Mouse (Mus musculus) ZHBTc4 (cell line): ENCODE data around the gene Maneal.

Source experiments
- DNase-seq: peaks from one replicate; pipeline ENCODE4 v3.0.0-alpha.2; 2011; ENCODE audit warnings: low read depth, low spot score

Maneal gene

DNA sequence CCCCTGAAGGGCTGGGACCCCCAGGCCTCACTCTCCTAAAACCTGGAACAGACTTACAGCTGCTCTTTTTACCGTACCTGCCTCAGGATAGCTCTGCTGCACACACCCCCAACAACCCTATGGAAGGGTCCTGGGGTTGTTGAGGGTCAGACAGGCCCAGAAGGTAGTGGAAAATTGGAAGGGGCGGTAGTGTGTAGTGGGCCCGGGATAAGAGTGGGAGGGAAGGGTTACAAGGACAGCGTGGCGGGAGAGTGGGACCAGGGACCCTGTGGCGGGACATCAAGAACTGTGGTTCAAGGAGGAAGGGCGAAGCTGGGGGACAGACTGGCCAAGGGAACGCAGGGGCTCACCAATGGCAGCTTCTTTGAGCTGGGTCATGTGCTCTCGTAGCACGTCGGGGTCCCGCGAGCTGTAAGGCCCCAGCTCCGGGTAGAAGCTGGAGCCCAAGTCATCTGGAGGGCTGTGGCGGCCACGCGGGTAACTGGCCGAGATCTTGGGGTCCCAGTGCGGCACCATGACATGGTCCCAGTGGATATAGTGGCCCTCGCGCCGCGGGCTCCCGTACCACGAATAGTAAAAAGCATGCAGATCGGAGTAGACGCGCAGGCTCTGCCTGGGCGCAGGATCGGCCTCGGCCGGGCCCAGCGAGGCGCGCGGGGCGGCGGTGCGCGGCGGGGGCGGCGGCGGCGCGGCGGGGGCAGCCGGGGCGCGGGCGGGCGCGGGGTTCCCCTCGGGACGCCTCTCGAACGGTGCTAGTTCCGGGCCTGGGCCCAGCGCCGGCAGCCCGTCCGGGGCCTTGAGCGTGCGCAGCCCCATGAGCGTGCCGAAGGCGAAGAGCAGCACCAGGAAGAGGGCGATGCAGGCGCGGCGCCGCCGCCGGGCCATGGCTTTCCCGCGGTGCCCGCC lies at the start of gene Maneal:
Gene Maneal (minus strand): TSS at position 889 of the 906 bp plus-strand sequence.
- no peak for DNase-seq

DNA sequence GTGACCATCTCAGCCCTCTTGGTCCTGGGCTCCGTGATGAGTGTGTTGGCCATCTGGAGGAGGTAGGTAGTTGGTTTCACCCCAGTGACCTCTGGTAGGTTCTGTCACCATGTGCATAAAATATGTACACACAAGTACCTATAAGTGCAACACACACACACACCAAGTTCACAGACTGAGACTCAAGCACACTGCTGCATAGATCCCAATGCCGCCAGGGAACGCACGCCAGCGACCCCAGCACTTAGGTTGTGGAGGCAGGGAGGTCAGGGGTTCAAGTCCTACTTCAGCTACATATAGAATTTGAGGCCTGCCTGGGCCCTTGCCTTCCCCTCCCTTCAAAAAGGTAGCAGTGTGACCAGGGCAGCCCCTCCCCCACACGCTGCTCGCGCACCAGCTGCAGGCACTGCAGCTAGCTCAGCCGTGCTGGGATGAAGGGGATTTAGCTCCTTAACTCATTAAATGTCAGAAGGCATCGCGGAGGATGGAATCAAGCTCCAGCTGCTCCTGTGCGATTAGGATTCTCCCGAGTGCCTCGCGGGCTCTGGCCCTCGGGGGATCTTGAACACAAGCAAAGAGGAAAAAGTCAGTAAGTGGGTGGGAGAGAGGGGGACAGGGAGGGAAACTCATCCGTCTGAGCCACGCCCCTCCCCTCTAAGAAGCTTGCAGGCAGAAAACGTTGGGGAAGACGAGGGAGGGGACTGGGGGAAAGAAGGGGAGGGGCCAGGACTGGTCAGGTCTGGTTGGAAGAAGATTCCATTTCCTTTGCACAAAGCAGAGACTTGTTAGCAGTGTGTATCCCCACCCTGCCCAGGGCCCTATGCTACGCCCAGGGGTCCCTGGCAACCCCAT lies 44.2 kb upstream of the Maneal start:
- DNase-seq = peak; percentile 96

GRCm38 (mm10) chr4:124905417-124905816 lies 43.4 kb upstream of the Maneal start:
- DNase-seq = peak; percentile 62

DNA sequence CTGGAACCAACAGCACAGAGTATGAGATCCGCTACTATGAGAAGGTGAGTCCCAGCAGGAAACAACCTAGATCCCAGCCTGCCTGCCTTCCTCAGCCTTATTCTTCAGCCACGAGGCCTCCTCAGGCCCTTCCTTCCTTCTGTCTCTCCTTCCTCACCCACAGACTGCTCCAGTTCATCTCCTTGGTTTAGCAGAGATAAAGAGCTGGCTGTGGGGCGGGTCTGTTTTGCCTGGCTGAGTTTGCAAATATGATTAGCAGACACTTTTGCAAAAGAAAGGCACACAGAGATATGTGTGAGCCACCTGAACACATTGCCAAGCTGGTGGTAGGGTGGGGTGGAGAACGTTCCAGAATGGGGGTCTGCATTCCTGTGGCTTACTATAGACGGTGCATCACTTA lies 37.9 kb upstream of the Maneal start:
- no peak for DNase-seq

DNA sequence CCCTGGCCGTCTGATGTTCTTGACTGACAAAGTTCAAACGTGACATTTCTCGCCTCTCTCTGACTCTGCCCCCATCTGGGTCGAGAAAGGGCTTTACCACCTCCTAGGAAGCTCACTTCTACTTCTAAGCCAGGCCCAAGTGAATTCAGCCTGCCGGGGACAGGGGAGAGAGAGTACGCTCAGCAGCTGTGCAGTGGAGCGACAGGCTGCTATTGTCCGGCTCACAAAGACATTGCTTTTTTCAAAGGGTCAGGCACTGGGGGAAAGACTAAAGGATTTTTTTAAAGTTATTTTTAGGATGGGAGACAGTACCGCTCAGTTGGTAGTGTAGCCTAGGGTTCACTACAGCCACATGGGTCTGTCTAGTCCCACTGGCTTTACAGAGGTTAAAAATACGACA lies 36.5 kb upstream of the Maneal start:
- no peak for DNase-seq

- DNase-seq = peak; percentile 55
Measured at GRCm38 (mm10) chr4:124894508-124895428, 32.8 kb upstream of the Maneal start.

DNA sequence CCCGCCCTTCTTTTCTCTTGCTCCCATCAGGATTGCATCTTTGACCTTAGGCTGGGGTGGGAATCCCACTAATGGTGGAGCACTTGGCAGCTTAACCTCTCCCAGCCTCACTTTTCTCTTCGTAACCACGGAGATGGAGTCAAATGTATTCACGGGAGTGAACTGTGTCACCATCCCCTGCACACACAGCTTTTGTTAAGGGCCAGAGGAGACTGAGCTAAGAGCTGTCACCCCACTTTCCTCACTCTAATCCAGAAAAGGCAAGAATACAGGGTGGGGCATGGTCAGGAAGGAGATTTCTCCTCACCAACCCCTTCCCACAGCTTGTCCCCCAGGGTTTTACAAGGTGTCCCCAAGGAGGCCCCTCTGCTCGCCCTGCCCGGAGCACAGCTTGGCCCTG lies 31.8 kb upstream of the Maneal start:
- peak; percentile 39 for DNase-seq

DNA sequence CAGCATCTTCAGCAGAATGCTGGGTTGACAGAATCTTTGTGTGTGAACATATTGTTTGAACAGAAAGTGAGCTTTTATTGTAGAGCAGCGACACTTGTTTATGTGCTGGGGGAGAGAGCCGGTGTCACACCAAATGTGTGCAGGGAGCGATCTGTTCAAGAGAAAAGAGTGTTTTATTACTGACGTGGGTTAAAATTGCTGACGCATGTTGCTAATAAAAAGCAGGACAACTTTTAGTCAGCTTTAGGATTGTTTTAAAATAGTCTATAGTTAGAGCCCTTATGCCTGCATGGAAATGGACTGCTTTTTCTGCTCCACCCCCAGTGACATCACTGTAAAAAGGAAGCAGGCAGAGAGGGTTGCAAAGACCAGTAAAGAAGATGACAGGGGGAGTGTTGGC lies 28.9 kb upstream of the Maneal start:
- DNase-seq = no peak

DNA sequence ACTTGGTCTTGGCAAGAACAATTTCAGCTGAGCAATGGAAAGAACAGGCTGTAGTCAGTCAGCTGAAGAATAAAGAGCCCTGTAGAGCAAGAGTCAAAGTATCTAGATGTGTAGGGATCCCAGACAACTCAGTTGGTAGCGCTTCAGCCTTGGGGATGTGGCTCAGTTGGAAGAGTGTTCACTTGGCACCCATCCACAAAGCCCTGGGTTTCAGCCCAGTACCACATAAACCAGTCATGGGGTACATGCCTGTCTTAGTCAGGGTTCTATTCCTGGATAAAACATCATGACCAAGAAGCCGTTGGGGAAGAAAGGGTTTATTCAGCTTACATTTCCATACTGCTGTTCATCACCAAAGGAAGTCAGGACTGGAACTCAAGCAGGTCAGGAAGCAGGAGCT lies 28.0 kb upstream of the Maneal start:
- no peak for DNase-seq

DNA sequence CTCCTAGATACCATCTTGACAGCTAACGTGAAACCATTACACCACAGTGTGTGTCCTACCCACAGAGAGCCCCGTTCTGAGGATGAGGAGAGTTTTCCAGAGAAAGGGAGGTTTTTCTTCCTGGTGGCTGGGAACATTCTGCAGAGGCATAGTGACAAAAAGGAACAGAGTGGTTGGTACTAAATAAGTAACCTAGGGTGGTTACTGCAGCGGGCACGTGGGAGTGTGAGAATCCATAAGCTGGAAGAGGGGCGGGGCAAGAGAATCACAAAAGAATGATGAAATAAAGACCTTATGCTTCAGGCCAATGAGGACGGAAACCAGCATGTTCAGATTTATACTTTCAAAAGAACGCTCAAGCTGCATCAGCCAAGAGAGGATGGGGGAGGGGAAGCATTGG lies 26.7 kb upstream of the Maneal start:
- DNase-seq = no peak

GRCm38 (mm10) chr4:124882151-124882729 lies 20.3 kb upstream of the Maneal start:
- DNase-seq = peak; percentile 73

DNA sequence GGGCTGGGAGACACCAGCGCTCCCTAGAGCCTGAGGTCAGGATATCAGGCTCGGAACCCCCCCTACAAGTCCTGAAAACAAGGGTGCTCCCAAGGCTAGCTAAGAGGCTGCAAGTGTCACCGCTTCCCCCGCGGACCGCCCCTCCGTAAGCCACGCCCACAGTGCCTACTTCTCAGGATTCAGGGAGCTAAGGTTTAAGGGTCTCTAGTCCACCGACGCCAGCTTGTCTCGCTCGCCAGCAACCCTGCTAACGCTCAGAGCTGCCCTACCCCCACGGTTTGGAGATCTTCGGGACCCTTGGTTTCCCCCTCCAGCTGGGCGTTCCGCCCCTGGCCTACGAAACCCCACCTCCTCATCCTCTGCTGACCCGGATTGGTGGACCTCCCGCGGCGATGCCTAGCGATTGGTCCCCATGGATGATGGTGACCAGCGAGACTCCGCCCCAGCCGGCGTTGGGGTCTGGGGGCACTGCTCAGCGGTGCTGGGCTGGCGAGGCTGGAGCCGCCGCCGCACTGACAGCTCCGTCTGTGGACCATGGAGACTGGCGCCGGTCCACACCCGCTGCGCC lies 19.5 kb upstream of the Maneal start:
- DNase-seq = peak; percentile 87

- no peak for DNase-seq
Measured at GRCm38 (mm10) chr4:124880599-124880998, 18.6 kb upstream of the Maneal start, which contains the start of gene Epha10. Gene Epha10, plus strand, starts transcription at chr4:124880899.

GRCm38 (mm10) chr4:124872719-124873118 lies 10.7 kb upstream of the Maneal start:
- DNase-seq = peak; percentile 87

DNA sequence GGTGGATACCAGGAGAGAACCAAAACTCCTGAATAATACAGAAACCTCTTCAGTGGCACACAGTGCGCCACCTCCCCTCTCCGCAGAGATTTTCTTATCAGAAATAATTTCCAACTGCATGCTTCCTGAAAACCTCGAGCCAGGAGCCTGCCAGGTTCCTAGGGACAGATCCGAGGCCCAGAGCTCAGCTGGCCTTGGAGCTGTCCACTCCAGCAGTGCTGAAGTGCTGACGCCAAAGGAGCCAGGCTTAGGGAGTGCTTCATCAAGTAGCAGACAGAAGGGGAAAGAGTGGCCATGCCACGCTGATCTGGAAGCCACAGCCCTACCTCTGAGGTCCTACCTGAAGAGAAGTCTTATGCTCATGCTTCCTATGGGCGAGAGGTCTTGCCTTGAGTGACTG lies 1.5 kb downstream of the Maneal start:
- DNase-seq = peak; percentile 74

- no peak for DNase-seq
Measured at GRCm38 (mm10) chr4:124858370-124858769, 3.6 kb downstream of the Maneal start.

- no peak for DNase-seq
Measured at GRCm38 (mm10) chr4:124856294-124856693, 5.7 kb downstream of the Maneal start.

GRCm38 (mm10) chr4:124850933-124851658 lies 10.9 kb downstream of the Maneal start, which contains the start of gene 1110065P20Rik:
Gene 1110065P20Rik, minus strand, starts transcription at chr4:124851196.
- DNase-seq = peak; percentile 74

- DNase-seq = peak; percentile 97
Measured at GRCm38 (mm10) chr4:124850261-124850913, 11.6 kb downstream of the Maneal start, which contains the start of gene Yrdc. Gene Yrdc, plus strand, starts transcription at chr4:124850679.
